In genomic region chr10:106509281-106510165, GRCm38 (mm10) we compare ENCODE assay signal across 16 mouse cellular contexts. TPM values are rescaled to one million over a fixed set of nuclear protein-coding genes. Genes with fewer than 3 reads are reported as not detected.
DNase-seq lines count a peak whose midpoint lies in the region; ATAC-seq and TF ChIP-seq lines count a peak whose summit lies in the region.
"Had no signal": no experiment of that assay in that cellular context is flagged by ENCODE, and none has a peak within 500 bp of the region (broad histone marks: within the 10 kb centered on the region; RNA-seq: fewer than 3 reads in every experiment).

No protein-coding gene starts in this region.

- H3K36me3 ChIP-seq in hindbrain, postnatal 0 days (ENCODE audit: insufficient read depth, low read length): no peaks in the 10 kb centered on the region
- no peaks in the 10 kb centered on the region for H3K36me3 ChIP-seq in hindbrain, embryonic 11.5 days (ENCODE audit: control insufficient read depth, insufficient read depth, low read length)
- no peaks in the 10 kb centered on the region for H3K36me3 ChIP-seq in intestine, embryonic 16.5 days (ENCODE audit: control insufficient read depth, insufficient read depth, low read length)
- H3K36me3 ChIP-seq: embryonic facial prominence, embryonic 15.5 days; heart, embryonic 13.5 days; hindbrain, embryonic 13.5 days; limb, embryonic 10.5 days; liver, embryonic 15.5 days had no signal

- no peak overlapping the region for H3K4me3 ChIP-seq in hindbrain, postnatal 0 days (ENCODE audit: low read length)
- no peak overlapping the region for H3K4me3 ChIP-seq in hindbrain, embryonic 11.5 days (ENCODE audit: low read depth, low read length)
- H3K4me3 ChIP-seq in layer of hippocampus, adult 2 months: 0 out of 2 replicates have a peak overlapping the region, but pooled peaks have one; percentile 4
- H3K4me3 ChIP-seq in intestine, embryonic 16.5 days (ENCODE audit: low read length): no peak overlapping the region
- H3K4me3 ChIP-seq: embryonic facial prominence, embryonic 15.5 days; heart, embryonic 13.5 days; hindbrain, embryonic 13.5 days; limb, embryonic 10.5 days; liver, embryonic 15.5 days had no signal

- 86% methylated on average over 6 of the region's 6 CpGs for WGBS in hindbrain, postnatal 0 days
- WGBS in hindbrain, embryonic 11.5 days: 86% methylated on average over 6 of the region's 6 CpGs
- 85% methylated on average over 6 of the region's 6 CpGs for WGBS in intestine, embryonic 16.5 days

- H3K4me2 ChIP-seq in hindbrain, postnatal 0 days (ENCODE audit: low read depth, low read length): no peak overlapping the region
- no peak overlapping the region for H3K4me2 ChIP-seq in hindbrain, embryonic 11.5 days (replicated peaks; ENCODE audit: low read depth, low read length)
- no peak overlapping the region for H3K4me2 ChIP-seq in intestine, embryonic 16.5 days (ENCODE audit: low read depth, low read length)
- H3K4me2 ChIP-seq: embryonic facial prominence, embryonic 15.5 days; heart, embryonic 13.5 days; hindbrain, embryonic 13.5 days; liver, embryonic 15.5 days had no signal

- H3K9ac ChIP-seq in hindbrain, postnatal 0 days (replicated peaks; ENCODE audit: low read length): no peak overlapping the region
- no peak overlapping the region for H3K9ac ChIP-seq in hindbrain, embryonic 11.5 days (ENCODE audit: low read depth, low read length)
- no peak overlapping the region for H3K9ac ChIP-seq in intestine, embryonic 16.5 days (ENCODE audit: low read depth, low read length)
- H3K9ac ChIP-seq: embryonic facial prominence, embryonic 15.5 days; heart, embryonic 13.5 days; hindbrain, embryonic 13.5 days; liver, embryonic 15.5 days had no signal

- peak; percentile 71; the same call in 1 of the 2 replicates for ATAC-seq in hindbrain, postnatal 0 days
- ATAC-seq in hindbrain, embryonic 11.5 days (ENCODE audit: low FRiP score): no peak
- ATAC-seq in intestine, embryonic 16.5 days: no peak
- ATAC-seq: forebrain, embryonic 14.5 days had no signal

- H3K27ac ChIP-seq in hindbrain, postnatal 0 days: no peak overlapping the region
- no peak overlapping the region for H3K27ac ChIP-seq in hindbrain, embryonic 11.5 days (ENCODE audit: low read depth, low read length)
- H3K27ac ChIP-seq in layer of hippocampus, adult 2 months: peak overlapping the region; percentile 82
- no peak overlapping the region for H3K27ac ChIP-seq in intestine, embryonic 16.5 days (ENCODE audit: low read length)
- H3K27ac ChIP-seq: embryonic facial prominence, embryonic 15.5 days; heart, embryonic 13.5 days; hindbrain, embryonic 13.5 days; limb, embryonic 10.5 days; liver, embryonic 15.5 days had no signal

- no peak for DNase-seq in hindbrain, postnatal 0 days (ENCODE audit: low spot score)
- DNase-seq in hindbrain, embryonic 11.5 days (ENCODE audit: low spot score): no peak
- peak; percentile 38 for DNase-seq in cerebellum, adult 8-10 months
- DNase-seq in layer of hippocampus, adult 2 months (ENCODE audit: low spot score in 2 of 2): peak; percentile 19 to 34
- peak; percentile 19 for DNase-seq in right cerebral cortex, postnatal 25 days
- no peak for DNase-seq in thymus, adult 18-20 months
- DNase-seq: adrenal gland, adult 8-10 months had no signal

- no peaks in the 10 kb centered on the region for H3K4me1 ChIP-seq in hindbrain, postnatal 0 days (ENCODE audit: insufficient read depth, low read length)
- no peaks in the 10 kb centered on the region for H3K4me1 ChIP-seq in hindbrain, embryonic 11.5 days (replicated peaks; ENCODE audit: control insufficient read depth, insufficient read depth, low read length)
- H3K4me1 ChIP-seq in intestine, embryonic 16.5 days (ENCODE audit: control insufficient read depth, insufficient read depth, low read length): no peaks in the 10 kb centered on the region
- H3K4me1 ChIP-seq: embryonic facial prominence, embryonic 15.5 days; heart, embryonic 13.5 days; hindbrain, embryonic 13.5 days; limb, embryonic 10.5 days; liver, embryonic 15.5 days had no signal

- no peaks in the 10 kb centered on the region for H3K27me3 ChIP-seq in hindbrain, postnatal 0 days (ENCODE audit: insufficient read depth, low read length)
- H3K27me3 ChIP-seq in hindbrain, embryonic 11.5 days (ENCODE audit: control insufficient read depth, insufficient read depth, low read length): no peaks in the 10 kb centered on the region
- H3K27me3 ChIP-seq in intestine, embryonic 16.5 days (replicated peaks; ENCODE audit: control insufficient read depth, insufficient read depth, low read length): no peaks in the 10 kb centered on the region
- H3K27me3 ChIP-seq: CH12.LX; embryonic facial prominence, embryonic 15.5 days; heart, embryonic 13.5 days; hindbrain, embryonic 13.5 days; liver, embryonic 15.5 days had no signal

- no peak for TF ChIP-seq CTCF in hindbrain, postnatal 0 days (IDR thresholded peaks at IDR 0.05; ENCODE audit: low read depth)
- no peak for TF ChIP-seq CTCF in layer of hippocampus, adult 2 months (conservative IDR thresholded peaks at IDR 0.05)

- H3K9me3 ChIP-seq in hindbrain, postnatal 0 days (ENCODE audit: low read length): no peaks in the 10 kb centered on the region
- H3K9me3 ChIP-seq in hindbrain, embryonic 11.5 days (ENCODE audit: control insufficient read depth, low read length): no peaks in the 10 kb centered on the region
- H3K9me3 ChIP-seq in intestine, embryonic 16.5 days (ENCODE audit: control insufficient read depth, low read length): no peaks in the 10 kb centered on the region
- H3K9me3 ChIP-seq: embryonic facial prominence, embryonic 15.5 days; heart, embryonic 13.5 days; hindbrain, embryonic 13.5 days; limb, embryonic 10.5 days; liver, embryonic 15.5 days had no signal

RNA-seq across cellular contexts. Expression of gene Ppfia2, which starts 39.4 kb away (rescaled TPM):
- total RNA-seq in hindbrain, postnatal 0 days (2014; rRNA removed): 41.7 and 45.5 TPM in 2 replicates
- polyA plus RNA-seq in hindbrain, postnatal 0 days (2015; fragmentation: Nextera tagmentation; extraction: Ambion mirVana): 29.7 and 30.3 TPM in 2 replicates
- polyA plus RNA-seq in hindbrain, embryonic 11.5 days (2014; fragmentation: Nextera tagmentation; extraction: Ambion mirVana): 6.2 and 7.8 TPM in 2 replicates
- total RNA-seq in layer of hippocampus, adult 2 months (2021): 100 to 1,000 TPM; 136 to 144 TPM
- polyA plus RNA-seq in intestine, embryonic 16.5 days (2015; fragmentation: Nextera tagmentation; extraction: Ambion mirVana): 0.51 and 0.58 TPM in 2 replicates
- total RNA-seq: CH12.LX; common myeloid progenitor, adult 5-6 weeks had no signal

Comparison
In these comparisons a context has a peak if more than half of its experiments do, and no peak if none do; other contexts are left out.
1. DNase-seq: peak in cerebellum, adult 8-10 months (single experiment), layer of hippocampus, adult 2 months (2 of 2) and right cerebral cortex, postnatal 25 days (single experiment); none in hindbrain, postnatal 0 days (single experiment), hindbrain, embryonic 11.5 days (single experiment) and thymus, adult 18-20 months (0 of 2).